Mouse (Mus musculus) limb, embryonic 12.5 days (tissue): ENCODE data around the gene Ada. TPM values are rescaled to one million over a fixed set of nuclear protein-coding genes. Genes with fewer than 3 reads are reported as not detected.
A peak's percentile ranks its signal among the peaks of the same experiment; 100 is the strongest.

Experiments used
- ATAC-seq: fragments of 200-750 bp; cut with Nextera tagmentation; 2 replicates; pipeline ENCODE4 v1.8.0; 2017; ENCODE audit warnings: low read depth, moderate TSS enrichment; ENCODE audit not compliant: insufficient number of reproducible peaks, insufficient read depth, low FRiP score, low TSS enrichment
- H3K27ac ChIP-seq: fragments of 300-500 bp; sonication (generic); 2 replicates; pipeline ENCODE4 v1.5.1; 2016; ENCODE audit warnings: mild to moderate bottlenecking, moderate library complexity
- H3K27me3 ChIP-seq: fragments of 300-500 bp; sonication (generic); 2 replicates; pipeline ENCODE4 v1.6.1; 2016; ENCODE audit warnings: mild to moderate bottlenecking, moderate library complexity
- H3K36me3 ChIP-seq: fragments of 300-500 bp; sonication (generic); 2 replicates; pipeline ENCODE4 v1.6.1; 2016; ENCODE audit warnings: mild to moderate bottlenecking, moderate library complexity
- H3K4me1 ChIP-seq: fragments of 300-500 bp; sonication (generic); replicated peaks from 2 replicates; pipeline ENCODE4 v1.6.1; 2016
- H3K4me2 ChIP-seq: fragments of 300-500 bp; sonication (generic); 2 replicates; pipeline ENCODE4 v1.6.1; 2016; ENCODE audit warnings: mild to moderate bottlenecking, moderate library complexity
- H3K4me3 ChIP-seq: fragments of 300-500 bp; sonication (generic); replicated peaks from 2 replicates; pipeline ENCODE4 v1.5.1; 2016; ENCODE audit warnings: mild to moderate bottlenecking
- H3K9ac ChIP-seq: fragments of 300-500 bp; sonication (generic); replicated peaks from 2 replicates; pipeline ENCODE4 v1.6.1; 2016; ENCODE audit warnings: mild to moderate bottlenecking, moderate library complexity
- H3K9me3 ChIP-seq: fragments of 300-500 bp; sonication (generic); 2 replicates; pipeline ENCODE4 v1.6.1; 2016; ENCODE audit warnings: mild to moderate bottlenecking, moderate library complexity
- WGBS: fragments of 180-500 bp; shearing (Covaris S2); methylation state at CpG from one replicate; pipeline ENCODE4 v1.1.7; 2016; 5-methylcytosine and 5-hydroxymethylcytosine counted together
- polyA plus RNA-seq: library from polyadenylated mRNA; unstranded; fragments of >200 nt; fragmentation: Nextera tagmentation; extraction: Ambion mirVana; gene quantifications from 2 replicates; pipeline ENCODE4 v1.2.1, GENCODE M21; 2016

Gene Ada
- polyA plus RNA-seq, 1 experiment from 2014 or later, result 8.1 TPM

GRCm38 (mm10) chr2:163732021-163732420 lies 18.0 kb downstream of the Ada start:
- no peak overlapping the region for H3K4me2 ChIP-seq
- H3K4me3 ChIP-seq, result no peak overlapping the region
- no peaks in the 10 kb centered on the region for H3K4me1 ChIP-seq
- WGBS, result 88% methylated on average over 11 of the region's 11 CpGs
- ATAC-seq, result no peak
- no peak overlapping the region for H3K27ac ChIP-seq
- H3K9me3 ChIP-seq, result no peaks in the 10 kb centered on the region
- H3K36me3 ChIP-seq, result peaks cover 56% of the 10 kb centered on the region
- H3K27me3 ChIP-seq, result no peaks in the 10 kb centered on the region
- no peak overlapping the region for H3K9ac ChIP-seq

- 91% methylated on average over 4 of the region's 4 CpGs for WGBS
- no peak for ATAC-seq
- no peak overlapping the region for H3K27ac ChIP-seq
- no peak overlapping the region for H3K9ac ChIP-seq
- H3K4me1 ChIP-seq, result no peaks in the 10 kb centered on the region
- no peaks in the 10 kb centered on the region for H3K9me3 ChIP-seq
- H3K27me3 ChIP-seq, result no peaks in the 10 kb centered on the region
- no peak overlapping the region for H3K4me3 ChIP-seq
- H3K36me3 ChIP-seq, result peaks cover 87% of the 10 kb centered on the region
- H3K4me2 ChIP-seq, result no peak overlapping the region
These were observed 21.7 kb downstream of the Ada start for GRCm38 (mm10) chr2:163728300-163728699.

GRCm38 (mm10) chr2:163726766-163727393 lies 23.2 kb downstream of the Ada start:
- no peaks in the 10 kb centered on the region for H3K4me1 ChIP-seq
- no peak for ATAC-seq
- peaks cover 90% of the 10 kb centered on the region for H3K36me3 ChIP-seq
- no peaks in the 10 kb centered on the region for H3K9me3 ChIP-seq
- no peak overlapping the region for H3K9ac ChIP-seq
- H3K4me2 ChIP-seq, result no peak overlapping the region
- no peak overlapping the region for H3K27ac ChIP-seq
- H3K4me3 ChIP-seq, result no peak overlapping the region
- H3K27me3 ChIP-seq, result no peaks in the 10 kb centered on the region
- 84% methylated on average over 5 of the region's 5 CpGs for WGBS

GRCm38 (mm10) chr2:163722550-163722949 lies 27.5 kb downstream of the Ada start:
- Histone ChIP-seq H3K9ac (no peak overlapping the region), H3K36me3 (peaks cover 60% of the 10 kb centered on the region), H3K4me3 (no peak overlapping the region), H3K27me3 (no peaks in the 10 kb centered on the region), H3K27ac (no peak overlapping the region), H3K9me3 (no peaks in the 10 kb centered on the region), H3K4me1 (0 out of 2 replicates have a peak, but pooled peaks cover 5% of the 10 kb centered on the region), H3K4me2 (no peak overlapping the region)
- 95% methylated on average over 7 of the region's 7 CpGs for WGBS
- no peak for ATAC-seq

- Histone ChIP-seq H3K9ac (no peak overlapping the region), H3K9me3 (no peaks in the 10 kb centered on the region), H3K4me1 (peaks cover 21% of the 10 kb centered on the region), H3K4me2 (no peak overlapping the region), H3K27me3 (no peaks in the 10 kb centered on the region), H3K36me3 (peaks cover 35% of the 10 kb centered on the region), H3K4me3 (no peak overlapping the region), H3K27ac (no peak overlapping the region)
- no peak for ATAC-seq
- 49% methylated on average over 4 of the region's 4 CpGs for WGBS
These were observed 30.4 kb downstream of the Ada start for GRCm38 (mm10) chr2:163719616-163720015.

GRCm38 (mm10) chr2:163718951-163719603 lies 31.0 kb downstream of the Ada start:
- peak; percentile 60 for ATAC-seq
- Histone ChIP-seq H3K36me3 (peaks cover 30% of the 10 kb centered on the region; the same call in 1 of the 2 replicates), H3K4me3 (no peak overlapping the region), H3K9ac (no peak overlapping the region), H3K4me1 (peaks cover 21% of the 10 kb centered on the region), H3K4me2 (no peak overlapping the region), H3K27ac (no peak overlapping the region), H3K9me3 (no peaks in the 10 kb centered on the region), H3K27me3 (no peaks in the 10 kb centered on the region)
- 44% methylated on average over 9 of the region's 9 CpGs for WGBS

GRCm38 (mm10) chr2:163718526-163718925 lies 31.5 kb downstream of the Ada start:
- no peak overlapping the region for H3K4me2 ChIP-seq
- no peaks in the 10 kb centered on the region for H3K27me3 ChIP-seq
- H3K4me1 ChIP-seq, result peaks cover 21% of the 10 kb centered on the region
- H3K9ac ChIP-seq, result no peak overlapping the region
- whole genome bisulfite sequencing, result 13% methylated on average over 2 of the region's 2 CpGs
- H3K27ac ChIP-seq, result no peak overlapping the region
- peaks cover 26% of the 10 kb centered on the region; the same call in 1 of the 2 replicates for H3K36me3 ChIP-seq
- H3K4me3 ChIP-seq, result no peak overlapping the region
- H3K9me3 ChIP-seq, result no peaks in the 10 kb centered on the region
- ATAC-seq, result no peak

GRCm38 (mm10) chr2:163716853-163717252 lies 33.2 kb downstream of the Ada start:
- Histone ChIP-seq H3K36me3 (peaks cover 10% of the 10 kb centered on the region; the same call in 1 of the 2 replicates), H3K4me1 (peaks cover 21% of the 10 kb centered on the region), H3K27me3 (no peaks in the 10 kb centered on the region), H3K9ac (no peak overlapping the region), H3K4me2 (no peak overlapping the region), H3K27ac (peak overlapping the region; percentile 56; the same call in 1 of the 2 replicates), H3K4me3 (no peak overlapping the region), H3K9me3 (no peaks in the 10 kb centered on the region)
- ATAC-seq, result no peak
- WGBS, result 2% methylated on average over 6 of the region's 6 CpGs

GRCm38 (mm10) chr2:163716448-163716847 lies 33.6 kb downstream of the Ada start:
- H3K36me3 ChIP-seq, result peaks cover 6% of the 10 kb centered on the region; the same call in 1 of the 2 replicates
- no peaks in the 10 kb centered on the region for H3K27me3 ChIP-seq
- H3K27ac ChIP-seq, result peak overlapping the region; percentile 56
- no peaks in the 10 kb centered on the region for H3K9me3 ChIP-seq
- WGBS, result 34% methylated on average over 8 of the region's 8 CpGs
- no peak for ATAC-seq
- H3K4me2 ChIP-seq, result no peak overlapping the region
- H3K4me3 ChIP-seq, result no peak overlapping the region
- H3K4me1 ChIP-seq, result peaks cover 21% of the 10 kb centered on the region
- H3K9ac ChIP-seq, result no peak overlapping the region

GRCm38 (mm10) chr2:163713340-163713739 lies 36.7 kb downstream of the Ada start:
- Histone ChIP-seq H3K4me2 (no peak overlapping the region), H3K27ac (no peak overlapping the region), H3K4me3 (no peak overlapping the region), H3K36me3 (peaks cover 6% of the 10 kb centered on the region; the same call in 1 of the 2 replicates), H3K9ac (no peak overlapping the region), H3K27me3 (no peaks in the 10 kb centered on the region), H3K9me3 (no peaks in the 10 kb centered on the region), H3K4me1 (peaks cover 15% of the 10 kb centered on the region)
- 89% methylated on average over 3 of the region's 3 CpGs for WGBS
- no peak for ATAC-seq

- Histone ChIP-seq H3K4me1 (peaks cover 15% of the 10 kb centered on the region), H3K9me3 (no peaks in the 10 kb centered on the region), H3K27me3 (no peaks in the 10 kb centered on the region), H3K36me3 (peaks cover 6% of the 10 kb centered on the region; the same call in 1 of the 2 replicates), H3K9ac (no peak overlapping the region), H3K27ac (no peak overlapping the region), H3K4me3 (no peak overlapping the region), H3K4me2 (no peak overlapping the region)
- ATAC-seq, result no peak
- 72% methylated on average over 6 of the region's 6 CpGs for WGBS
These were observed 37.2 kb downstream of the Ada start for GRCm38 (mm10) chr2:163712874-163713273.
